Mouse (Mus musculus): Measurements from ENCODE around the gene Hfm1. TPM values are rescaled to one million over a fixed set of nuclear protein-coding genes. Genes with fewer than 3 reads are reported as not detected.

Gene Hfm1
- polyA plus RNA-seq, 1 experiment = not detected

- Histone ChIP-seq H3K4me3 (ENCODE audit: insufficient read depth, low read depth, low read length) (no peak overlapping the region), H3K4me1 (ENCODE audit: control insufficient read depth, insufficient read depth, insufficient read length, low read length) (no peaks in the 10 kb centered on the region), H3K27ac (replicated peaks; ENCODE audit: low read depth, low read length) (no peak overlapping the region)
Observed at GRCm38 (mm10) chr5:106815923-106816654, 110.0 kb downstream of the Hfm1 start.

GRCm38 (mm10) chr5:106814611-106815010 is 111.5 kb downstream of the Hfm1 start:
- no peak overlapping the region for H3K4me3 ChIP-seq (ENCODE audit: insufficient read depth, low read depth, low read length)
- no peaks in the 10 kb centered on the region for H3K4me1 ChIP-seq (ENCODE audit: control insufficient read depth, insufficient read depth, insufficient read length, low read length)
- H3K27ac ChIP-seq (replicated peaks; ENCODE audit: low read depth, low read length) = no peak overlapping the region

GRCm38 (mm10) chr5:106803094-106803493 is 123.0 kb downstream of the Hfm1 start:
- no peak overlapping the region for H3K27ac ChIP-seq (replicated peaks; ENCODE audit: low read depth, low read length)
- no peaks in the 10 kb centered on the region for H3K4me1 ChIP-seq (ENCODE audit: control insufficient read depth, insufficient read depth, insufficient read length, low read length)
- no peak overlapping the region for H3K4me3 ChIP-seq (ENCODE audit: insufficient read depth, low read depth, low read length)

GRCm38 (mm10) chr5:106801886-106802798 is 124.0 kb downstream of the Hfm1 start:
- Histone ChIP-seq H3K4me3 (ENCODE audit: insufficient read depth, low read depth, low read length) (no peak overlapping the region), H3K27ac (replicated peaks; ENCODE audit: low read depth, low read length) (no peak overlapping the region), H3K4me1 (ENCODE audit: control insufficient read depth, insufficient read depth, insufficient read length, low read length) (no peaks in the 10 kb centered on the region)

- Histone ChIP-seq H3K27ac (replicated peaks; ENCODE audit: low read depth, low read length) (no peak overlapping the region), H3K4me1 (ENCODE audit: control insufficient read depth, insufficient read depth, insufficient read length, low read length) (no peaks in the 10 kb centered on the region), H3K4me3 (ENCODE audit: insufficient read depth, low read depth, low read length) (no peak overlapping the region)
Observed at GRCm38 (mm10) chr5:106801215-106801863, 124.8 kb downstream of the Hfm1 start.

- Histone ChIP-seq H3K4me3 (ENCODE audit: insufficient read depth, low read depth, low read length) (no peak overlapping the region), H3K27ac (replicated peaks; ENCODE audit: low read depth, low read length) (no peak overlapping the region), H3K4me1 (ENCODE audit: control insufficient read depth, insufficient read depth, insufficient read length, low read length) (no peaks in the 10 kb centered on the region)
Observed at GRCm38 (mm10) chr5:106797896-106798295, 128.2 kb downstream of the Hfm1 start.

GRCm38 (mm10) chr5:106791241-106791572 is 134.9 kb downstream of the Hfm1 start:
- Histone ChIP-seq H3K27ac (replicated peaks; ENCODE audit: low read depth, low read length) (no peak overlapping the region), H3K4me1 (ENCODE audit: control insufficient read depth, insufficient read depth, insufficient read length, low read length) (no peaks in the 10 kb centered on the region), H3K4me3 (ENCODE audit: insufficient read depth, low read depth, low read length) (no peak overlapping the region)

- no peaks in the 10 kb centered on the region for H3K4me1 ChIP-seq (ENCODE audit: control insufficient read depth, insufficient read depth, insufficient read length, low read length)
- no peak overlapping the region for H3K27ac ChIP-seq (replicated peaks; ENCODE audit: low read depth, low read length)
- no peak overlapping the region for H3K4me3 ChIP-seq (ENCODE audit: insufficient read depth, low read depth, low read length)
Observed at GRCm38 (mm10) chr5:106790496-106791240, 135.5 kb downstream of the Hfm1 start.

Other genes starting within 250 kb of the Hfm1 start
- 7.5 and 17.4 TPM in 2 replicates for gene Zfp644, start 229.0 kb downstream of the Hfm1 start, polyA plus RNA-seq (2012; ENCODE audit: insufficient read depth, insufficient read length, missing spikeins)
- gene Cdc7, start 38.0 kb upstream of the Hfm1 start, polyA plus RNA-seq (2012; ENCODE audit: insufficient read depth, insufficient read length, missing spikeins) = 1.4 and 1.6 TPM in 2 replicates

Data from brown adipose tissue, adult 24 weeks (tissue).